Mouse (Mus musculus) fat pad, adult 2 months (tissue): ENCODE results near the gene Kcnip2.
"Not testable (repeated sequence)": the region's sequence is repeated elsewhere in the genome, so short reads cannot be mapped to it uniquely, and the experiment has no call there.

Experiments
- DNase-seq: peaks from one replicate; pipeline ENCODE4 v3.0.0-alpha.2; 2011; ENCODE audit warnings: low read depth, low spot score; ENCODE audit errors: extremely low read depth

The Kcnip2 gene

DNA sequence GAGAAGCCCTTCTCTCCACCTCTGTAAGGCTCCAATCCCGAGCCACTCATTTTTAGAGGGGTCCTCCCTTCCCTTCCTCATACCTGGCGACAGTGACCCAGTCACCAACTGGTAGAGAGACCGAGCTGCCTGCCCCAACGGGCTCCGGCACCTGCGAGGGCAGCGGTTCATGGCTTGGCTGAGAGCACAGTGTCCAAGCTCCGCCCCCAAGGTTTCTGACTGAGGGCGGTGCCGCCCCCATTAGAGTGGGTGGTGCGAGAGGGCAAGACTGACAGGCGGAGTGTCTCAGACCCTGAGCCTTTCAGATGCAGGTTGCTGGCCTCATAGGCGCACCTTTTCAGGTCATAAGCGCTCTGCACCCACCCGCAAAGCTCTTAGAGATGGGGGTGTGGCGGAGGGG is 3.7 kb downstream of the Kcnip2 start:
- DNase-seq: no peak

GRCm38 (mm10) chr19:45811028-45811674 is 4.7 kb downstream of the Kcnip2 start:
- DNase-seq: no peak

DNA sequence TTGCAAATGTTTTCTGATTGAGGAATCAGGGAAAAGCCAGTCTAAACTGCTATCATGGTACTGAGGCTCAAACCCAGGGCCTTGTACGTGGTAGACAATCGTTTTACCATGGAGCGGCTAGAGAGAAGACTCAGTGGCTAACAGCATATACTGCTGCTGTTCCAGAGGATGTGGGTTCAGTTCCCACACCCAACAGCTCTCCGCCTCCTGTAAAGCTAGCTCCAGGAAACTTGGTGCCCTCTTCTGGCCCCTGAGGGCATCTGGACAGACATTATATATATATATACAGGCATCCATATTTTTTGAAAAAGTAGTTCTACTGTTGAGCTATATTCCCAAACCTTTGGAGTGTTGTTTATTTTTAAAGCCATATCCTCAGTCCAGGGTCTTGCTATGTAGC is 8.1 kb downstream of the Kcnip2 start:
- DNase-seq: no peak

- not testable (repeated sequence) for DNase-seq
These were observed 10.0 kb downstream of the Kcnip2 start for GRCm38 (mm10) chr19:45805817-45806216.

DNA sequence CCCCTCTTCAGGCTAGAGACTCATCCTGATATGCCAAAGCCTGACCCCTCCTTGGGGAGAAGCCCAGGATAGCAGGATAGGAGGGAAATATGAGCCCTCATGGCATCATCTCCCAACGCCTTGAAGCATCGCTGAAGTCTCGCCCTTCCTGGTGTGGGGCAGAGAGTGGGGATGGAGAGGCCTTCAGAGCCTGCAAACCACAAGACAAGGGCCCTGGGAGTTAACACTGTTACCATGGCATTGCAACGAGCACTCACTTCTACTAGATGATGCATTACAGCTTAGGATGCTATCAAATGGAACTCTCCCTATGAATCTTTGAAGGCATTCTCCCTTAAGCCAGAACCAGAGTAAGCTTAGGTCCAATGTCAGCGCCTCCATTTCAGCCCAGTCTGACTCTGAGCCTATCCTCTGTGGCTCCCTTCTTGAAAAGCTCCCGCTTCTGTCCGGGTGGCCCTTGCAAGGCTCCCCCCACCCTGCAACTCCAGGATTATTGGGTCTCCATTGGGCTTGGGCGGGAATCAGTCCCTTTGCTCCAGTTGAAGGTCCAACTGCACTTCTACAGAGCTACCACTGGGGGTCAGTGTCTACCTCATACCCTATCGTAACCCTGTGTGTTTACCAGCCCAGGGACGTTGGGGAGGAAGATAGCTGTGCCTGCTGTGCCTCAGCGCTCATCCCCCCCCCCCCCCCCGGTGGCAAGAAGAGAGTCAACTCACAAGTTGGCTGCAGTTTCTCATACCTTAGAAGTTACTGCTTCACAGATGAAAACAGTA is 11.1 kb downstream of the Kcnip2 start:
- no peak for DNase-seq

GRCm38 (mm10) chr19:45803408-45803807 is 12.5 kb downstream of the Kcnip2 start:
- no peak for DNase-seq

DNA sequence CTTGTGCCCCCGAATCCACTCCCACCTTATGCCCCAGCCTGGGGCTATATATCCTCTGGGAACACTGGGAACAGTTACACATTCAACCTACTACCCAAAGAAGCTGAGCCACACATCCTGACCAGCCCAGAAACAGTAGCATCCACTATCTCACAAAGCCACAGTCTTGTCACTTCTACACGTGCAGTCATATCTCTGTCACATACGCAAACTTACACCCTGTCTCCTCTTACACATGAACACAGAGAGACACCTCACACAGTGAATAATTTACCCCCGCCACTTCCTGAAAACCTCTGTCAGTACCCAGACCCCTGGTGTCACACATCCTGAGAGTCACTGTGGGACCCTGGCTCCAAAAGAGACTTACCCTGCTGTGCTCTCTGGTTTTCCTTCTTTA is 13.2 kb downstream of the Kcnip2 start:
- no peak for DNase-seq

DNA sequence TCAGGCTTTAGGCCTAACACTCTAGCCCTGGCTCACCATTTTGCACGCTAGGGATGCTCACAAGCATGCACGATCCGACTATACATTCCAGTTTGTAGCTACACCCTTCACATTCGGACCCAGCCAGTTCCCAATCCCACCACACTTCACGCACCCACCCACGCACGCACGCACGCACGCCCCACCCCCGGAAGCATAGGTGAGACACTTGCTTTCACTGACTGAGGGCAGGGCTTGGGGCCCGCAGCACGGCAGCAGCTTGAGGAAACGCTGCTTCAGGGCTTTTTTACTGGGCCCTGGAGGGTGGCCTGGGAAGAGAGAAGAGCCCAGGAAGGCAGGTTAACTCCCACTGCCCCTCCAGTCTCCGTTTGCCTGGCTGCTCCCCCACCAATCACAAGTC is 19.0 kb downstream of the Kcnip2 start:
- no peak for DNase-seq

GRCm38 (mm10) chr19:45796061-45796556 is 19.8 kb downstream of the Kcnip2 start:
- DNase-seq: peak; percentile 40

- DNase-seq: peak; percentile 18
These were observed 20.4 kb downstream of the Kcnip2 start for GRCm38 (mm10) chr19:45795406-45795944.

DNA sequence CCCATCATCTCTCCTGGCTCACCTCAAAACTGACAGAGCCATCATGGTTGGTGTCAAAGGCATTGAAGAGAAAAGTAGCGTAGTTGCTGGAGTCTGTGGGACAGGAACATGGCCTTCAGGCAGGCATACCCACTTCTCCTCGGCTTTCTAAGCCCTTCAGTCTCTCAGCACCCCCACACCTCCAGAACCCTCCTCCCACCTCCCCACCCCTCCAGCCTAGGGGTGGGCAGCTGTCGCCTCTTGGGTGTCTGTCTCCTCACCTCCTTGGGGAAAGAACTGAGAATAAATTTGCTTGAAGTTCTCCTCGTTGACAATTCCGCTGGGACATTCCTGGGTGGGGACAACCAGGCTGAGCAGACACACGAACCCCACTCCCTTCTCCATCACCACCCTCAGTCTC is 21.1 kb downstream of the Kcnip2 start:
- no peak for DNase-seq

DNA sequence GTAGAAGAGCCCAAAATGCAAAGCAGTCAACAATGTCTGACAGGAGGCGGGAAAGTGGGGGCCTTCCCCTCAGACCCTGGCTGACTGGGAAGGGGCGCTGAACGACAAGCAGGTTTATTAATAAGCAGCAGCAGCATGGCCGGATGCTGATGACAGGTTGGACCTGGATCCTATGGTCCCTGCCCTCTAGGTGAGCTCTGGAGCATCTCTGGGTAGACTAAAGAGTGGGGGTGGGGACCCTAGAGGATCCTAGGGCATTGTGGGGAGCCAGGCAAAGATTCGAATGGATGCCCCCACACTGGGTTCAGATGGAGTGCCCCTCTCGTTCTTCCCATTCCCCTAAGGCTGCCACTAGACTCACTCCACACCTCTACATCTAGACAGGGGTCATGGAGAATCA is 23.5 kb downstream of the Kcnip2 start:
- DNase-seq: no peak

DNA sequence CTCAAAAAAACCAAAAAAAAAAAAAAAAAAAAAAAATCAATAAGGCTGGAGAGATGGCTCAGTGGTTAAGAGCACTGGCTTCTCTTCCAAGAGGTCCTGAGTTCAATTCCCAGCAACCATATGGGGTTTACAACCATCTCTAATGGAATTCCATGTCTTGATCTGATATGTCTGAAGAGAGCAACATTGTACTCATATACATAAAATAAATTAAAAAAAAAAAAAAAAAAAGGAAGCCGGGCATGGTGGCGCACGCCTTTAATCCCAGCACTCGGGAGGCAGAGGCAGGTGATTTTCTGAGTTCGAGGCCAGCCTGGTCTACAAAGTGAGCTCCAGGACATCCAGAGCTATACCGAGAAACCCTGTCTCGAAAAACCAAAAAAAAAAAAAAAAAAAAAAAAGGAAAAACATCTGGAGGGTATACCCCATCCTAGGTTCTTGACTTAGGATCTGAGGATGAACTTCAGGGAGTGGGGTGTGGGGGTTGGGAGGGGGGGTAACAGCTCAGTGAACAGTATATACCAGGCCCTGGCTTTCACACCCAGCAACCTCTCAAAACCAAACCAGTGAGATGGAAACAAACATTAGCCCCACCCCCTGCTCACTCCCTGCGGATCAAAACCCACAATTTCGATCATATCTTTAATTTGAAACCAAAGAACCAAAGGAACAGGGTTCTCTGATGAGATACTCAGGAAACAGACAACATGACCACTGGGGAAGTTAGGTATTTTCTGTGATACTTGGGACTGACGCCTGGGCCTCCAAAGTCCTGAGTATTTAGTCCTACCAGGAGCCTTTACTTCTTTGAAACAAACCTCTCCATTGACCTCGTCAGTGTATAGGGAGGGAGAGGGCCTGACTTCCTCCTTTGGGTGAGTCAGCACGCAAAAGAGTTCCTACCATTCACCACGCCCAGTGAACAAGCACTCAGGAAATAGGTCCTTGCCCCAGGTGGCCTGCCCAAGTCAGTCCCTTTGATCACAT is 25.7 kb downstream of the Kcnip2 start:
- no peak for DNase-seq

DNA sequence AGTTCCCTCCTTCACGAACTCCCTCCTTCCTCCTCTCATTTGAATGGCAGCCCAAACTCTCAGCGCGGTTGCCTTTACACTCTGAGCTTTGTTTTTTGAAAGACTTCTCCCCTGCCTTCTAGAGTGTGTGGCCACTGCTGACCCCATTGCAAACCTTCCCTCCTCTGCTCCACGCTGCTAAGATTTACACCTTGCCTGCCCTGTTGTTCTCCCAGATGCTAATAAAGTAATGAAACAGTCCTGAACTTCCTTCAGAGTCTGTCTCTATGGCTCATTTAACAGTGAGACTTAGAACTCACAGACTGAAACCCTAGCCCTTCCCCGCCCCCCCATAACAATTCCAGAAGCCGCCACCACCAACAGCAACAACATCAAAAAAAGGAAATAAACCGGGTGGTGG is 26.5 kb downstream of the Kcnip2 start:
- no peak for DNase-seq

- no peak for DNase-seq
These were observed 27.5 kb downstream of the Kcnip2 start for GRCm38 (mm10) chr19:45788337-45788736.

- DNase-seq: no peak
These were observed 28.4 kb downstream of the Kcnip2 start for GRCm38 (mm10) chr19:45787450-45787849.

DNA sequence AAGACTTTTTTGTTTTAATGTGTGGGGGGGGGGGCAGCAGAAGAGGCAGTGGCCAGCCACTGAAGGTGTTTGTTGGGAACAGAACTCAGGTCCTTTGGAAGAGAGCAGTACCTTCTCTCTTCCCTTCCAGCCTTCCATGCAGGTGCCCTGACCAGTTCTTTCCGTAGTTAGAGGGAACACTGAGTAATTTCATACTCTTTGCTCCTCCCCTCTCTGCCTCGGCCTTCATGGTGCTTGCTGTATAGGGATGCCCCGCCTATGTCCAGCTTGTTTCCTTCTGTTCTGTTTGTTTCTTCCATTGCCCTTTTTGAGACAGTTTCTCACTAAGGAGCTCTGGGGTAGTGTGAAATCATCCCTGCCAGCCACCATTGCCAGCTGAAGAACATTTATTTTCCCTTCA is 30.4 kb downstream of the Kcnip2 start:
- no peak for DNase-seq

DNA sequence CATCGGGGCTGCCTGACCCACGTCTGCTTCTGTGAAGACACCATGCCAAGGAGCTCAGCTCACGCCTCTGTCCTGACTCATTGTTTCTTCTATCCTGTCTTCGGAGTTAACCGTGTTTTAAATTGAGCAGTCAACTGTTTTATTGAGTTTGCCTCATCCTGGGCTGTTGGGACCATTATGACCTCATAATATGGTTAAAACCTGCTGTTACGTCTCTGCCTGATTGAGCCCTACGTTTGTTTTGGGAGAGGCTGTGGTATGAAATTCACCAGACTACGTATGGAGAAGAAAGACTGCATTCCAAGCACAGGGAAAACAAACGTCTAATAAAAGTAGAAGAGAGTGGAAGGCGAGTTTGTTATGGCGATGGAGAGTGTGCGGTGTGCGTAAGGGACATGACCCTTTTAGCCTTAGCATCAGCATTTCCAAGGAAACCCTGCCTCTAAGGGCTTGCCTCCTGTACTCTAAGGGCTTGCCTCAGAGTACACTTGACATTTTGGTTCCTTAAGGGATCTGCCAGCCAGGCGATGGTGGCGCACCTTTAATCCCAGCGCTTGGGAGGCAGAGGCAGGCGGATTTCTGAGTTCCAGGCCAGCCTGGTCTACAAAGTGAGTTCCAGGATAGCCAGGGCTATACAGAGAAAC is 31.8 kb downstream of the Kcnip2 start:
- DNase-seq: no peak

DNA sequence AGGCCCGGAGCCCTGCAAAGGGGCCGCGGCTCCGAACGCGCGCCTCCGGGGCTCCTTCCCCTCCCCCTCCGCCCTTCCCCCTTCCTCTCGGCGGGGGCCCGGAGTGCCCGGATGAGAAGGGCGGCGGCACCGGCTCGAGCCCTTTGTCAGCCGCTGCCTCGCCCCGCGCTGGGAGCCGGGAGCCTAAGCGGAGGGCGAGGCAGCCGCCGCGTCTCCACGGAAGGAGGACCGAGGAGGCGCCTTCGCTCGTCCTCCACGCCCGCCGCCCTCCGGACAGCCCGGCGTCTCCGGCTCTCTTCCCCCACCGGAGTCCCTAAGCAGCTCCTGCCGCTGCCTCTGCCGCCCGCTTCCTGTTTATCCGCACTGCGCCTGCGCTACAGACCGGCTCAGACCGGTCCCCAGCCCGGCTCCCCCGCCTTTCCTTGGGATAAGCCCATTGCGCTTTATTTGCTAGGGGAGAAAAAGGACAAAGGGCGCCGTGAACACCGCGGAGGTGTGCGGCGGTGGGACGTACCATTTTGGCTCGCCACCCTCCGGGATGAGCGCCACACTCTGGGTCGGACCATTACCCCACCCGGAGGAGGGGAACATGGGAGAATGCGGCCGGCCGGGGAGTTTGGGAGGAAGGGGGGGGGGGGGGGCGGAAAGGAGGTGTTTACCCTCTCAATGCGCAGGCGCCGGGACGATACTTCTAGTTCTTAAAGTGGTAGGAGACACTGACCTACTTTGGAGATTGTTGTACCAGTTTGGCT is 32.5 kb downstream of the Kcnip2 start, which contains the start of gene Mgea5:
Gene Mgea5 (minus strand): TSS at position 657 of the 752 bp plus-strand sequence.
- DNase-seq: peak; percentile 79
